Mouse (Mus musculus): ENCODE data around the gene Tmem143. TPM values are rescaled to one million over a fixed set of nuclear protein-coding genes. Genes with fewer than 3 reads are reported as not detected.

Gene Tmem143
- total RNA-seq (2023), result 1 to 10 TPM; 7.0 to 7.5 TPM

DNA sequence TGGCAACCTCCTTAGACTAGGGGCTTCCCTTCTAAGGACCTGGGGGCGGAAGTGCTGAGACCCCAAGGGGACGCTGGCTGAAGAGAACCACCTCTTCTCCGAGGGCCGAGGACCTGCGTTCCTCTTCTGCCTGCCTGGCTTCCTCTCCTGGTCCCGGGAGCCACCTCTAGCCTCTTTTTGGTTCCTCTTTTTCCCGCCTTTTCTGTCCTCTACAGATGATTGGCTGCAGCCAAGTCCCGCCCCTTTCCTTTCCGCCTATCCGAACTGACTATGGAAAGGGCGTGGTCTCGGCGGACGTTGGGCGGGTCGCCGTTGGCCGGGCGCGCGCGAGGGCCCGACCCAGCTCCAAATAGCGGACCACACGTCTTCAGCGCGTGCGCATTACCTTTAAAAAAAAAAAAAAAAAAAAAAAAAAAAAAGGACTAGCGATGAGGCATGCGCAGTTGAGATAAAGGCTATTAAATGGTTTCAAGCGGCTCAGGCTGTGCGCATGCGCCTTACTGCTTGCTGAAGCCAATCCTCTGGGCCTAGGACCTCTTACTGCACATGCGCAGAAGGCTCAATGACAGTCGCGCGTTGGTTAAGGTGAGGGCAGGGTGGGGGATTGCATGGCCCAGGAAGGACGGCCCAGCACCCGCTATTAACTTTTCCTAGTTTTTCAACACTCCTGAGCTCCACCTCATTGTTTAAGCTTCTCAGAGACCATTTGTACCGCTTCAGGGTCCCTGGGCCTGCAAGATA lies at the start of gene Tmem143, which contains the start of gene Syngr4:
Gene Tmem143, plus strand, starts transcription at position 425 of the 741 bp plus-strand sequence.
Gene Syngr4, minus strand, starts transcription at position 198 of the 741 bp plus-strand sequence.

GRCm38 (mm10) chr7:45872624-45873023 lies 24.1 kb upstream of the Tmem143 start, which contains the start of gene Kdelr1:
Gene Kdelr1, plus strand, starts transcription at chr7:45872772.

DNA sequence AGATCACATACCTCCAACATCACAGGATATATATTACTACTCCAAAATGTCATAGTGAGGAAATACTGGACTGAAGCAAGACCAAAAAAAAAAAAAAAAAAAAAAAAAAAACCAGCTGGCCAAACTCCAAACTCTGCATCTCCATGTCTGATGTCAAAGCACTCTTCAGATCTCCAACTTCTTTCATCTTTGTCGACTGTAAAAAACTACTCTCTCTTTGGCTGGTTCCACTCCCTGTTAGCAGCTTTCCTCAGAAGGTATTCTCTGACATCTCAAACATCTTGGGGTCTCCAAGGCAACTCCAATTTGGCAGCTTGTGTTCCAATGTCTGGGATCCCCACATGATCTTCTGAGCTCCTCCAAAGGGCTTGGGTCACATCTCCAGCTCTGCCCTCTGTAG lies 18.5 kb upstream of the Tmem143 start, which contains the start of gene Grin2d:
Gene Grin2d, minus strand, starts transcription at position 101 of the 400 bp plus-strand sequence.

GRCm38 (mm10) chr7:45921242-45921621 lies 24.5 kb downstream of the Tmem143 start, which contains the start of gene Emp3:
Gene Emp3, minus strand, starts transcription at chr7:45921404.

GRCm38 (mm10) chr7:45923762-45924428 lies 27.2 kb downstream of the Tmem143 start, which contains the start of gene Ccdc114:
Gene Ccdc114, plus strand, starts transcription at chr7:45924072.

Other genes starting within 250 kb of the Tmem143 start
- gene Fut2, start 230.5 kb upstream of the Tmem143 start, total RNA-seq (2023), result not detected
- gene Ntn5, start 212.9 kb upstream of the Tmem143 start, total RNA-seq (2023), result not detected
- gene Sec1, start 202.5 kb upstream of the Tmem143 start, total RNA-seq (2023), result under 1 TPM in 1 of 2 experiments, not detected in 1; 0.26 TPM
- not detected for gene Car11, start 197.1 kb upstream of the Tmem143 start, total RNA-seq (2023)
- gene Dbp, start 191.9 kb upstream of the Tmem143 start, total RNA-seq (2023), result 1 to 10 TPM; 5.3 TPM
- 100 to 1,000 TPM; 782 to 910 TPM for gene Rpl18, start 181.5 kb upstream of the Tmem143 start, total RNA-seq (2023)
- 10 to 100 TPM; 39.2 to 41.2 TPM for gene Sphk2, start 178.9 kb upstream of the Tmem143 start, total RNA-seq (2023)
- under 1 TPM; 0.55 to 0.64 TPM for gene Fam83e, start 175.7 kb upstream of the Tmem143 start, total RNA-seq (2023)
- gene Spaca4, start 171.1 kb upstream of the Tmem143 start, total RNA-seq (2023), result not detected
- not detected for gene Lmtk3, start 113.2 kb upstream of the Tmem143 start, total RNA-seq (2023)
- gene Sult2b1, start 112.3 kb upstream of the Tmem143 start, total RNA-seq (2023), result not detected
- gene Cyth2, start 82.4 kb upstream of the Tmem143 start, total RNA-seq (2023), result 10 to 100 TPM; 68.3 to 83.9 TPM
- gene Kcnj14, start 72.2 kb upstream of the Tmem143 start, total RNA-seq (2023), result under 1 TPM; 0.20 to 0.33 TPM
- 1 to 10 TPM; 5.4 to 5.9 TPM for gene Grwd1, start 66.0 kb upstream of the Tmem143 start, total RNA-seq (2023)
- 10 to 100 TPM; 65.3 to 69.5 TPM for gene Kdelr1, start 24.2 kb upstream of the Tmem143 start, total RNA-seq (2023)
- under 1 TPM; 0.15 to 0.22 TPM for gene Grin2d, start 18.6 kb upstream of the Tmem143 start, total RNA-seq (2023)
- gene Syngr4, start 227 bp upstream of the Tmem143 start, total RNA-seq (2023), result under 1 TPM; 0.82 to 0.85 TPM
- 100 to 1,000 TPM; 379 to 407 TPM for gene Emp3, start 24.5 kb downstream of the Tmem143 start, total RNA-seq (2023)
- gene Ccdc114, start 27.1 kb downstream of the Tmem143 start, total RNA-seq (2023), result 1 to 10 TPM; 4.8 to 7.6 TPM
- gene Abcc6, start 133.4 kb downstream of the Tmem143 start, total RNA-seq (2023), result not detected
- 10 to 100 TPM; 29.1 to 36.7 TPM for gene Nomo1, start 136.8 kb downstream of the Tmem143 start, total RNA-seq (2023)
- gene Kcnj11, start 203.8 kb downstream of the Tmem143 start, total RNA-seq (2023), result not detected